In the genomic region with DNA sequence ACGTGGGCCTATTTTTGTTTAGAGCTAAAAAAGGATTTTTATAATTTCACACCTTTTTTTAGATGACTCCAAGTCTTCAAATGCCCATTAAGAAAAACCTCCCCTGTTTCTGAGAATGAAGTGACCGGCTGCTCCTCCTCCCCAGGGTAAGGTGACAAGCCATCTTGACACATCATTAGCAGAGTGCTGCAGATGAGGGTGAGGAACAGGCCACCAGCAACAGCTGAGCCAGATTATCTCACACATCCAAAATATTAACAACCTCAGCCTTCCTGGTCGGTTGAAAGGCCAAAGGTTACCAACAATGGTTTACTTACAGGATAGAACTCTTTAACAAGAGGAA, we compare ENCODE assay signal across 10 mouse cellular contexts.
DNase-seq lines count a peak whose midpoint lies in the region; ATAC-seq lines count a peak whose summit lies in the region.
"Had no signal": no experiment of that assay in that cellular context is flagged by ENCODE, and none has a peak within 500 bp of the region (broad histone marks: within the 10 kb centered on the region; RNA-seq: fewer than 3 reads in every experiment).

No protein-coding gene starts in this region.

- H3K9ac ChIP-seq in embryonic facial prominence, embryonic 14.5 days (ENCODE audit: low read depth, low read length), result no peak overlapping the region
- H3K9ac ChIP-seq in hindbrain, embryonic 11.5 days (ENCODE audit: low read depth, low read length), result no peak overlapping the region
- no peak overlapping the region for H3K9ac ChIP-seq in neural tube, embryonic 12.5 days

- H3K4me3 ChIP-seq in embryonic facial prominence, embryonic 14.5 days (ENCODE audit: low read depth, low read length), result no peak overlapping the region
- no peak overlapping the region for H3K4me3 ChIP-seq in hindbrain, embryonic 11.5 days (ENCODE audit: low read depth, low read length)
- H3K4me3 ChIP-seq in neural tube, embryonic 12.5 days, result no peak overlapping the region

- intact Hi-C loops in heart, postnatal 36 days (cut with DNase I), result no loop called here

- H3K36me3 ChIP-seq in embryonic facial prominence, embryonic 14.5 days (ENCODE audit: control insufficient read depth, insufficient read depth, low read length), result no peaks in the 10 kb centered on the region
- no peaks in the 10 kb centered on the region for H3K36me3 ChIP-seq in hindbrain, embryonic 11.5 days (ENCODE audit: control insufficient read depth, insufficient read depth, low read length)
- no peaks in the 10 kb centered on the region for H3K36me3 ChIP-seq in neural tube, embryonic 12.5 days

- no peak overlapping the region; the same call in 1 of the 2 replicates for H3K27ac ChIP-seq in embryonic facial prominence, embryonic 14.5 days (replicated peaks; ENCODE audit: low read depth, low read length)
- H3K27ac ChIP-seq in hindbrain, embryonic 11.5 days (ENCODE audit: low read depth, low read length), result peak overlapping the region; percentile 33; the same call in 1 of the 2 replicates
- H3K27ac ChIP-seq in neural tube, embryonic 12.5 days, result no peak overlapping the region

- peak; percentile 87; the same call in 1 of the 2 replicates for ATAC-seq in embryonic facial prominence, embryonic 14.5 days (ENCODE audit: low read depth)
- ATAC-seq in hindbrain, embryonic 11.5 days (ENCODE audit: low FRiP score), result peak; percentile 95
- ATAC-seq in neural tube, embryonic 12.5 days (ENCODE audit: low FRiP score, low read depth), result peak; percentile 93
- ATAC-seq in inflammation-experienced regulatory T-cells, adult 6 months, result no peak

- no peaks in the 10 kb centered on the region for H3K9me3 ChIP-seq in embryonic facial prominence, embryonic 14.5 days (ENCODE audit: control insufficient read depth, low read length)
- H3K9me3 ChIP-seq in hindbrain, embryonic 11.5 days (ENCODE audit: control insufficient read depth, low read length), result no peaks in the 10 kb centered on the region
- no peaks in the 10 kb centered on the region for H3K9me3 ChIP-seq in neural tube, embryonic 12.5 days

- DNase-seq in embryonic facial prominence, embryonic 14.5 days (ENCODE audit: low spot score), result peak; percentile 61
- DNase-seq in hindbrain, embryonic 11.5 days (ENCODE audit: low spot score), result peak; percentile 56
- DNase-seq in lung, postnatal 14 days, result peak; percentile 41
- DNase-seq in heart, postnatal 36 days, result no peak
- DNase-seq in adrenal gland, postnatal 36 days, result no peak
- no peak for DNase-seq in right cerebral cortex, adult 18-20 months
- DNase-seq: gastrocnemius, postnatal 25 days; spleen, adult 18-20 months had no signal

- H3K27me3 ChIP-seq in embryonic facial prominence, embryonic 14.5 days (replicated peaks; ENCODE audit: control insufficient read depth, insufficient read depth, low read length), result no peaks in the 10 kb centered on the region
- no peaks in the 10 kb centered on the region for H3K27me3 ChIP-seq in hindbrain, embryonic 11.5 days (ENCODE audit: control insufficient read depth, insufficient read depth, low read length)
- no peaks in the 10 kb centered on the region for H3K27me3 ChIP-seq in neural tube, embryonic 12.5 days (replicated peaks)

- H3K4me2 ChIP-seq in embryonic facial prominence, embryonic 14.5 days (ENCODE audit: low read depth, low read length), result no peak overlapping the region
- no peak overlapping the region for H3K4me2 ChIP-seq in hindbrain, embryonic 11.5 days (replicated peaks; ENCODE audit: low read depth, low read length)
- H3K4me2 ChIP-seq in neural tube, embryonic 12.5 days (replicated peaks), result no peak overlapping the region

- peaks cover 9% of the 10 kb centered on the region for H3K4me1 ChIP-seq in embryonic facial prominence, embryonic 14.5 days (ENCODE audit: control insufficient read depth, insufficient read depth, low read length)
- no peaks in the 10 kb centered on the region for H3K4me1 ChIP-seq in hindbrain, embryonic 11.5 days (replicated peaks; ENCODE audit: control insufficient read depth, insufficient read depth, low read length)
- H3K4me1 ChIP-seq in neural tube, embryonic 12.5 days, result no peaks in the 10 kb centered on the region

- 9% methylated on average over 3 of the region's 3 CpGs for WGBS in embryonic facial prominence, embryonic 14.5 days
- WGBS in hindbrain, embryonic 11.5 days, result 31% methylated on average over 3 of the region's 3 CpGs
- WGBS in neural tube, embryonic 12.5 days, result 28% methylated on average over 3 of the region's 3 CpGs

Comparison
In these comparisons a context has a peak if more than half of its experiments do, and no peak if none do; other contexts are left out.
1. DNase-seq: peak in embryonic facial prominence, embryonic 14.5 days (single experiment), hindbrain, embryonic 11.5 days (single experiment) and lung, postnatal 14 days (single experiment); none in heart, postnatal 36 days (0 of 2), adrenal gland, postnatal 36 days (0 of 2) and right cerebral cortex, adult 18-20 months (single experiment).